Mouse (Mus musculus): ENCODE data around the gene Klhl31. TPM values are rescaled to one million over a fixed set of nuclear protein-coding genes. Genes with fewer than 3 reads are reported as not detected.
A peak's percentile ranks its signal among the peaks of the same experiment; 100 is the strongest.

Gene Klhl31
- polyA plus RNA-seq, 1 experiment, result 0.70 TPM

DNA sequence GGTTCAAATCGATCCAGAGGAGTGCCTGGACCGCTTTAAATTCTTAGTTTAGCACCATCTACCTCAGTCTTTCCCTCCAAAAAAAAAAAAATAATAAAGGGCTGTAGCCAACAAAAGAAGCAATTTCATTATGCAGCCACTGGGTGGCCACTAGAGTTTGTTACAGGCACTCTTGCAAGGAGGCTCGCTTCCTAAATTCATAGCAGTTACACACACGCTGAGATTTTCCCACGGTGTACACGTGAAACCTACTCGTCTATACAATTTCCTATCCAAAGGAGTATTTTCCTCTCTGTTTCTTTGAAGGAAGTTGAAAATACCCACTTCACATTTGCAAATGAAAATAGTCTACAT is 19.6 kb downstream of the Klhl31 start:
- TF ChIP-seq CTCF (IDR thresholded peaks at IDR 0.05; ENCODE audit: control insufficient read depth, insufficient read depth, low read length), result peak; percentile 16; the same call in 1 of the 2 replicates
- TF ChIP-seq POLR2A (IDR thresholded peaks at IDR 0.05; ENCODE audit: borderline replicate concordance, control insufficient read depth, low read depth, low read length), result no peak
- Histone ChIP-seq H3K4me1 (ENCODE audit: control insufficient read depth, insufficient read depth, low read length) (no peaks in the 10 kb centered on the region; the same call in 1 of the 2 replicates), H3K27ac (ENCODE audit: control insufficient read depth, insufficient read depth, low read depth, low read length, poor library complexity) (no peak overlapping the region), H3K4me3 (replicated peaks; ENCODE audit: control insufficient read depth, low read depth, low read length) (peak overlapping the region; percentile 63)
- under 1% methylated on average over 7 of the region's 7 CpGs for WGBS

DNA sequence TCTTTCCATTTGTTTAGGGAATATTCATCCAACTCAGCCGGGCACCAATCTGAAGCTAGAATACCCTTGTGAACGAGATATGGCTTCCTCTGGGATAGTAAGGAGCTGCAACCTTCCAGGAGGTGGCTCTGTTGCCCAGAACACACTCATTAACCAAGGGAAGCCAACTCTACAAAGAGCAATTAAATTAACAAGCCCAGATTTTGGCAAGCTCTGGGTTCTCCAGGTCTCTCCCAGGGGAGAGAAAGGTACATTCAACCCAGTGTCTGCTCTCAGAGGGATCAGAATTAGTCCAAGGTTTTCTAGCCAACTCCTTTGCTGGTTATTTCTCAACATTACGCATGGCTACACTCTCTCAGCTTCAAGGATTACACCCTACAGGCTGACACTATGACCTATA is 26.6 kb downstream of the Klhl31 start:
- Histone ChIP-seq H3K27ac (ENCODE audit: control insufficient read depth, insufficient read depth, low read depth, low read length, poor library complexity) (no peak overlapping the region), H3K4me3 (replicated peaks; ENCODE audit: control insufficient read depth, low read depth, low read length) (no peak overlapping the region), H3K4me1 (ENCODE audit: control insufficient read depth, insufficient read depth, low read length) (no peaks in the 10 kb centered on the region)
- TF ChIP-seq CTCF (IDR thresholded peaks at IDR 0.05; ENCODE audit: control insufficient read depth, insufficient read depth, low read length) (no peak), POLR2A (IDR thresholded peaks at IDR 0.05; ENCODE audit: borderline replicate concordance, control insufficient read depth, low read depth, low read length) (no peak)
- WGBS, result 60% methylated on average over 3 of the region's 3 CpGs

DNA sequence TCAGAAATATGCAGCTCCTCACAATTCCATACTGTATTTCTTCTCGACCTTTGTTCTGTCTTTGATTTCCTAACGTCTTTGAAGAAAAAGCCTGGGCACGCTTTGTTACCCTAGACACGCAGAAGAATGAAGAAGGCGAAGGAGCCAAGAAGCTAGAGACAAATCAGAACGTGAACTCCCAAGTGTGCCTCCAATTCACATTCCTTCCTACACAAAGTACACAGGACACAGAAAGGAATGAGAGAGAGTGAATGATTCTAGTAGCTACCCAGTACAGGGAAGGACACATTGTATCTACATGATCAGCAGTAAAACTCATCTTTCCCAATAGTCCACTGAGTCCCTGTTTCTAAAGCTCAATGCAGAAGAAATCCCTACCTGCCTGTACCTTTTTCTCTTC is 33.8 kb downstream of the Klhl31 start:
- no peak overlapping the region for H3K4me3 ChIP-seq (replicated peaks; ENCODE audit: control insufficient read depth, low read depth, low read length)
- H3K27ac ChIP-seq (ENCODE audit: control insufficient read depth, insufficient read depth, low read depth, low read length, poor library complexity), result no peak overlapping the region
- WGBS, result 91% methylated on average over 6 of the region's 6 CpGs
- H3K4me1 ChIP-seq (ENCODE audit: control insufficient read depth, insufficient read depth, low read length), result no peaks in the 10 kb centered on the region
- no peak for TF ChIP-seq CTCF (IDR thresholded peaks at IDR 0.05; ENCODE audit: control insufficient read depth, insufficient read depth, low read length)
- TF ChIP-seq POLR2A (IDR thresholded peaks at IDR 0.05; ENCODE audit: borderline replicate concordance, control insufficient read depth, low read depth, low read length), result no peak

DNA sequence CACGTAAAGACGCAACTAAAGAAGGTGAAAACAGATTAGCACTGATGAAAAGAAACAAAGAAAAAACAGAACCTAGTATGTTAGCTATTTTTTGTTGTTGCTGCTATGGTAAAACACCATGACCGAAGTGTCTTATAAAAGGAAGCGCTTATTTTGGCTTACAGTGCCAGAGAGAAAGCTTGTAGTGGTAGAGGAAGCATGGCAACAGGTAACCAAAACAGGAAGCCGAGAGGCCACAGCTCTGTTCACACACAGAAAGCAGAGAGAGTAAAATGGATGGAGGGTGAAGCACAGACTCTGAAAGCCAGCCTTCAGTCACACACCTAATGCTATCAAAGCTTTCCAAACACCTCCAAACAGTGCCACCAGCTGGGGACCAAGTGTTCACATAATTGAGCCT is 34.7 kb downstream of the Klhl31 start:
- TF ChIP-seq POLR2A (IDR thresholded peaks at IDR 0.05; ENCODE audit: borderline replicate concordance, control insufficient read depth, low read depth, low read length) (no peak), CTCF (IDR thresholded peaks at IDR 0.05; ENCODE audit: control insufficient read depth, insufficient read depth, low read length) (no peak)
- Histone ChIP-seq H3K4me1 (ENCODE audit: control insufficient read depth, insufficient read depth, low read length) (no peaks in the 10 kb centered on the region), H3K27ac (ENCODE audit: control insufficient read depth, insufficient read depth, low read depth, low read length, poor library complexity) (no peak overlapping the region), H3K4me3 (replicated peaks; ENCODE audit: control insufficient read depth, low read depth, low read length) (no peak overlapping the region)
- WGBS, result 72% methylated on average over 5 of the region's 5 CpGs

DNA sequence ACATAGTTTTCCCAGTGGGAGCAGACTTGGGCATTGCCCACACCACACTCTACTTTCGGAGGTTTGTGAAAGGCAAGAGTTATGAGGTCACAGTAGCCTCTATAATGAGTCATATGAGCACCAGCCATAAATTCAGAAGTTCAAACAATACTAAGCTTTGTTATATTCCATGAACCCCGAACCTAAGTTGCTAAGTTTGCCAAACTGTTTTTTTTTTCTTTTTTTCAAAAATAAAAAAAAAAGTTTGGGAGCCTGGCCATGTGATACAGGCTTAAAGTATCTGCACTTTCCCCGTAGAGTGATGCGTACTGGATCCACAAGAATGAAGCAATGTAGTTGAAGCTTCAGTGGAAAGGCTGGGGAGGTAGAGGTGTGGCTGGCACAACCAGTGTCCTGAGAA is 36.9 kb downstream of the Klhl31 start:
- Histone ChIP-seq H3K4me3 (replicated peaks; ENCODE audit: control insufficient read depth, low read depth, low read length) (no peak overlapping the region), H3K4me1 (ENCODE audit: control insufficient read depth, insufficient read depth, low read length) (no peaks in the 10 kb centered on the region), H3K27ac (ENCODE audit: control insufficient read depth, insufficient read depth, low read depth, low read length, poor library complexity) (no peak overlapping the region)
- 81% methylated on average over 4 of the region's 4 CpGs for WGBS
- no peak for TF ChIP-seq CTCF (IDR thresholded peaks at IDR 0.05; ENCODE audit: control insufficient read depth, insufficient read depth, low read length)
- no peak for TF ChIP-seq POLR2A (IDR thresholded peaks at IDR 0.05; ENCODE audit: borderline replicate concordance, control insufficient read depth, low read depth, low read length)

DNA sequence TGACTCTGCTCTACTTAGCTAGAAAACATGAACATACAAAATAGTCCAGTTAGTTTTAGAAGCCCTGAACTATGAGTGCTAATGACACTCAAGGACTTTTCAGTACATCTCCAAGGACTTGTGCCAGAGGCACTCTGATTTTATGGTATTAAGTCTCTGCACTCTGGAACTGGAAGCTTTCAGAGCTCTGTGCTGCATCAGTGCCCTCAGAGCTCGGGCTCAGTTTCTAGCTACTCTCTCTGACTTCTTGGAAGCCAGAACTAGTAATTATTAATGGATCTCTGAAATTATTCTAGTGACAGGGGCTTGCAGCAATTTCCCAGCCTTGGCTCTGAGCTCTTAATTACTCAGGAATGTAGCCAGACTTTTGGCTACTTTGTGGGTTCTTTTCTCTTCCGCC is 37.7 kb downstream of the Klhl31 start:
- no peak for TF ChIP-seq POLR2A (IDR thresholded peaks at IDR 0.05; ENCODE audit: borderline replicate concordance, control insufficient read depth, low read depth, low read length)
- no peak for TF ChIP-seq CTCF (IDR thresholded peaks at IDR 0.05; ENCODE audit: control insufficient read depth, insufficient read depth, low read length)

DNA sequence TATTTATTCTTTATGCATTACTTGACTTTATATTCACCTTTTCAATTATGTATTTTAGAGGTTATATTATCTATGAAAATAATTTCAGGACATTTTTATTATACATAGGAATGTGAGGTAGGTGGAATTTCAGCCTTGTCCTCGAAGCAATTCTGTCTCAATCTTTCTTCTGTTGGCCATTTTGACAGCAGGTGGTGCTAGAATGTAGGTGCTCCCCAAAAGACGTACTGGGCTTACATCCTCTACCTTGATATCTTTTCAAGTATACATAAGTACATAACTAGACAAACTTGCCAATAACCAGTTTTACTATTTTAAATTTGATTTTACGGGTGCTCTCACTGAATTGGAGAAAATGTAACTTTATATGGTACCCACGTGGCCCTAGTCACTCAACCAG is 48.6 kb downstream of the Klhl31 start:
- H3K27ac ChIP-seq (ENCODE audit: control insufficient read depth, insufficient read depth, low read depth, low read length, poor library complexity), result no peak overlapping the region
- 64% methylated on average over 4 of the region's 4 CpGs for WGBS
- TF ChIP-seq CTCF (IDR thresholded peaks at IDR 0.05; ENCODE audit: control insufficient read depth, insufficient read depth, low read length) (no peak), POLR2A (IDR thresholded peaks at IDR 0.05; ENCODE audit: borderline replicate concordance, control insufficient read depth, low read depth, low read length) (no peak)
- H3K4me1 ChIP-seq (ENCODE audit: control insufficient read depth, insufficient read depth, low read length), result no peaks in the 10 kb centered on the region
- H3K4me3 ChIP-seq (replicated peaks; ENCODE audit: control insufficient read depth, low read depth, low read length), result no peak overlapping the region

More for the DNA sequence above, 37.7 kb downstream of the Klhl31 start:
- no peak overlapping the region for H3K27ac ChIP-seq (ENCODE audit: control insufficient read depth, insufficient read depth, low read depth, low read length, poor library complexity)
- 76% methylated on average over 2 of the region's 2 CpGs for WGBS
- no peaks in the 10 kb centered on the region for H3K4me1 ChIP-seq (ENCODE audit: control insufficient read depth, insufficient read depth, low read length)
- H3K4me3 ChIP-seq (replicated peaks; ENCODE audit: control insufficient read depth, low read depth, low read length), result no peak overlapping the region

DNA sequence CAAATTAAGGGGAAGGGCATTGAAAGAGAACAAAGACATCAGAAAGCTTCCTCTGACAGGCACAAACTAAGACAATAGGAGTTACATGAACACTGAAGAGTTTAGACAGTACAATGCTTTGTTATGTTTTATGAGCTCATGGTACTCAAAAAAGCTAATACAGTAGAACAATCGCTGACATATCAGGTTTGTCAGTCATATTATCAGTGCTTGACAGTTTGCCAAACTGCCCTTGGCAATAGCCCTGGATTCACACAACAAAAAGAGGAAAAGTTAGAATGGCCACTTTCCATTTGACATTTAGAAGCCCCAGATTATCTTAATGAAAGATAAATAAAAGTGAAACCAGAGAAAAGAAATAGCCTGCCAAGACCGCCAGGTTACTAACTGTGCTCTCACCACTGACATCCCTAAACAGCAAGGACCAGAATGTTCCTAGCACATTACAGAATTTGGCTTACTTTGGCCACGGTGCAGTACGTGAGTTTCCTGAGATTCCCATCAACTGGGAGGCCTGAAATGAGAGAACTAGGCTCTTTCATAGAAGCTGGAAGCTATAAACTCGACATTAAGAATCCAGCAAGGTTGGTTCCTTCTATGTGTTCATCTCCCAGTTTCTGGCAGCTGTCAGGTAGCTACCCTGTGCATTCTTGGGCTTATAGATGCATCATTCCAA is 49.7 kb downstream of the Klhl31 start:
- Histone ChIP-seq H3K4me3 (replicated peaks; ENCODE audit: control insufficient read depth, low read depth, low read length) (no peak overlapping the region), H3K4me1 (ENCODE audit: control insufficient read depth, insufficient read depth, low read length) (no peaks in the 10 kb centered on the region), H3K27ac (ENCODE audit: control insufficient read depth, insufficient read depth, low read depth, low read length, poor library complexity) (no peak overlapping the region)
- TF ChIP-seq POLR2A (IDR thresholded peaks at IDR 0.05; ENCODE audit: borderline replicate concordance, control insufficient read depth, low read depth, low read length) (no peak), CTCF (IDR thresholded peaks at IDR 0.05; ENCODE audit: control insufficient read depth, insufficient read depth, low read length) (no peak)
- WGBS, result 76% methylated on average over 5 of the region's 5 CpGs

DNA sequence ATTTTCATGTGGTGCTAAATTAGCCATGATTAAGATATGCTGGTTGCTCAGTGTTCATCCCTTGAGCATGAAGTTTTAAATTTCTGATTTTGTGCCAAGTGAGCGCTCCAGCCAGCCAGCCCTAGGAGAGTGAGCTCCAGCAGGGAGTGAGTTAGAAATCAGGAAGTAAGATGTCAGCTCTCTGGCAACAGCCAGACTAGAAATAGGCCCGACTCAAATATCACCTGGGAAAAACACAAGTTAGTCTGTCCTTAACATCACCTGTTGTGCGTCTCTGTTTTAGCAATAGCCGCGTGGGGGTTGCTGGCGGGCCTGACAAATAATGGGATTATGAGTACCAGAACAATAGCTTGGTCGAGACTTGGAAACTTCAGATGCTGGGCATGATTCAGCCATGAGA is 56.4 kb downstream of the Klhl31 start:
- H3K4me1 ChIP-seq (ENCODE audit: control insufficient read depth, insufficient read depth, low read length), result no peaks in the 10 kb centered on the region
- WGBS, result 65% methylated on average over 7 of the region's 7 CpGs

More for the DNA sequence above, 56.4 kb downstream of the Klhl31 start:
- Histone ChIP-seq H3K4me3 (replicated peaks; ENCODE audit: control insufficient read depth, low read depth, low read length) (no peak overlapping the region), H3K27ac (ENCODE audit: control insufficient read depth, insufficient read depth, low read depth, low read length, poor library complexity) (no peak overlapping the region)
- TF ChIP-seq CTCF (IDR thresholded peaks at IDR 0.05; ENCODE audit: control insufficient read depth, insufficient read depth, low read length), result no peak
- no peak for TF ChIP-seq POLR2A (IDR thresholded peaks at IDR 0.05; ENCODE audit: borderline replicate concordance, control insufficient read depth, low read depth, low read length)
